11 mouse cellular contexts compared by ENCODE assay signal in the genomic region with DNA sequence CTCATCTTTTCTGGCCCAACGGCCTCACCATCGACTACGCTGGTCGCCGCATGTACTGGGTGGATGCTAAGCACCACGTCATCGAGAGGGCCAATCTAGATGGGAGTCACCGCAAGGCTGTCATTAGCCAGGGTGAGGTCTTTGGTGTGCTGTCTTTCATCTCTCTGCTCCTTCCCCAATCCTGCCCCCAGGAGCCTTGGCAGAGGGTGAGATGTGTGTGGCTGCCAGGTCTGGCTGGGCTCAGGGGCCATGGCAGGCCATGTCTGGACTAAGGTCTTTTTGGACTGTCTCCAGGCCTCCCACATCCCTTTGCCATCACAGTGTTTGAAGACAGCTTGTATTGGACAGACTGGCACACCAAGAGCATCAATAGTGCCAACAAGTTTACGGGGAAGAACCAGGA. TPM values are rescaled to one million over a fixed set of nuclear protein-coding genes. Genes with fewer than 3 reads are reported as not detected.
A peak's percentile ranks its signal among the peaks of the same experiment; 100 is the strongest.
DNase-seq lines count a peak whose midpoint lies in the region; ATAC-seq and TF ChIP-seq lines count a peak whose summit lies in the region.
"Had no signal": no experiment of that assay in that cellular context is flagged by ENCODE, and none has a peak within 500 bp of the region (broad histone marks: within the 10 kb centered on the region; RNA-seq: fewer than 3 reads in every experiment).

No protein-coding gene starts in this region.

- 0 out of 2 replicates have a peak, but pooled peaks have one; percentile 13 for ATAC-seq in intestine, embryonic 15.5 days
- ATAC-seq in intestine, postnatal 0 days, result no peak
- ATAC-seq in hindbrain, embryonic 15.5 days (ENCODE audit: low FRiP score, low read depth), result peak; percentile 57
- no peak for ATAC-seq in megakaryocyte, adult 5-6 weeks (ENCODE audit: poor library complexity, severe bottlenecking)
- ATAC-seq in stomach, postnatal 0 days (ENCODE audit: low FRiP score, low TSS enrichment), result no peak

- no peak overlapping the region for H3K9ac ChIP-seq in intestine, embryonic 15.5 days
- H3K9ac ChIP-seq in intestine, postnatal 0 days (ENCODE audit: low read depth, low read length), result no peak overlapping the region
- no peak overlapping the region for H3K9ac ChIP-seq in hindbrain, embryonic 15.5 days
- no peak overlapping the region for H3K9ac ChIP-seq in stomach, postnatal 0 days (ENCODE audit: low read length)
- H3K9ac ChIP-seq: heart, embryonic 13.5 days had no signal

- peaks cover 6% of the 10 kb centered on the region; the same call in 1 of the 2 replicates for H3K4me1 ChIP-seq in intestine, embryonic 15.5 days (replicated peaks)
- no peaks in the 10 kb centered on the region for H3K4me1 ChIP-seq in intestine, postnatal 0 days (replicated peaks; ENCODE audit: control insufficient read depth, insufficient read depth, low read length)
- H3K4me1 ChIP-seq in hindbrain, embryonic 15.5 days (replicated peaks), result peaks cover 4% of the 10 kb centered on the region; the same call in 1 of the 2 replicates
- no peaks in the 10 kb centered on the region for H3K4me1 ChIP-seq in stomach, postnatal 0 days (replicated peaks; ENCODE audit: control insufficient read depth, insufficient read depth)

- no peaks in the 10 kb centered on the region for H3K27me3 ChIP-seq in intestine, embryonic 15.5 days (replicated peaks)
- no peaks in the 10 kb centered on the region for H3K27me3 ChIP-seq in intestine, postnatal 0 days (replicated peaks; ENCODE audit: control insufficient read depth, insufficient read depth, low read length)
- H3K27me3 ChIP-seq in hindbrain, embryonic 15.5 days, result no peaks in the 10 kb centered on the region
- H3K27me3 ChIP-seq in stomach, postnatal 0 days (ENCODE audit: control insufficient read depth, insufficient read depth, low read length), result no peaks in the 10 kb centered on the region
- H3K27me3 ChIP-seq: CH12.LX; heart, embryonic 13.5 days had no signal

- peak; percentile 68 for DNase-seq in brain, adult 2 months (ENCODE audit: low read depth, low spot score)
- DNase-seq in cerebellum, adult 11-12 months, result peak; percentile 79
- no peak for DNase-seq in stomach, postnatal 0 days (ENCODE audit: low spot score)
- DNase-seq: lung, adult 2 months had no signal

- H3K4me3 ChIP-seq in intestine, embryonic 15.5 days (replicated peaks), result no peak overlapping the region
- H3K4me3 ChIP-seq in intestine, postnatal 0 days (ENCODE audit: low read depth, low read length), result no peak overlapping the region
- H3K4me3 ChIP-seq in hindbrain, embryonic 15.5 days, result no peak overlapping the region
- H3K4me3 ChIP-seq in stomach, postnatal 0 days (ENCODE audit: low read depth, low read length), result no peak overlapping the region
- H3K4me3 ChIP-seq: erythroblast, embryonic 14.5 days; heart, embryonic 13.5 days had no signal

- no peak for TF ChIP-seq CTCF in intestine, postnatal 0 days (IDR thresholded peaks at IDR 0.05; ENCODE audit: low read depth)
- TF ChIP-seq CTCF in stomach, postnatal 0 days (IDR thresholded peaks at IDR 0.05; ENCODE audit: low read depth), result no peak

- no peak overlapping the region for H3K27ac ChIP-seq in intestine, embryonic 15.5 days
- H3K27ac ChIP-seq in intestine, postnatal 0 days (ENCODE audit: low read depth, low read length), result no peak overlapping the region
- H3K27ac ChIP-seq in hindbrain, embryonic 15.5 days (replicated peaks), result 0 out of 2 replicates have a peak overlapping the region, but pooled peaks have one; percentile 11
- H3K27ac ChIP-seq in stomach, postnatal 0 days (replicated peaks), result no peak overlapping the region
- H3K27ac ChIP-seq: heart, embryonic 13.5 days had no signal

- no peak for TF ChIP-seq EP300 in stomach, postnatal 0 days (optimal IDR thresholded peaks at IDR 0.05)

- no peaks in the 10 kb centered on the region for H3K9me3 ChIP-seq in intestine, embryonic 15.5 days
- H3K9me3 ChIP-seq in intestine, postnatal 0 days (ENCODE audit: control insufficient read depth), result no peaks in the 10 kb centered on the region
- H3K9me3 ChIP-seq in hindbrain, embryonic 15.5 days, result no peaks in the 10 kb centered on the region
- H3K9me3 ChIP-seq in stomach, postnatal 0 days (ENCODE audit: control insufficient read depth, low read length), result no peaks in the 10 kb centered on the region
- H3K9me3 ChIP-seq: heart, embryonic 13.5 days had no signal

- no peak overlapping the region for H3K4me2 ChIP-seq in intestine, embryonic 15.5 days (replicated peaks)
- no peak overlapping the region for H3K4me2 ChIP-seq in intestine, postnatal 0 days (replicated peaks; ENCODE audit: low read depth)
- no peak overlapping the region for H3K4me2 ChIP-seq in hindbrain, embryonic 15.5 days
- no peak overlapping the region for H3K4me2 ChIP-seq in stomach, postnatal 0 days (replicated peaks; ENCODE audit: low read depth)
- H3K4me2 ChIP-seq: heart, embryonic 13.5 days had no signal

- peaks cover 37% of the 10 kb centered on the region for H3K36me3 ChIP-seq in intestine, embryonic 15.5 days
- peaks cover 77% of the 10 kb centered on the region for H3K36me3 ChIP-seq in intestine, postnatal 0 days (ENCODE audit: control insufficient read depth, insufficient read depth)
- H3K36me3 ChIP-seq in hindbrain, embryonic 15.5 days, result no peaks in the 10 kb centered on the region
- H3K36me3 ChIP-seq in stomach, postnatal 0 days (ENCODE audit: control insufficient read depth, insufficient read depth, low read length), result peaks cover 9% of the 10 kb centered on the region

- 93% methylated on average over 9 of the region's 9 CpGs for WGBS in intestine, embryonic 15.5 days
- WGBS in intestine, postnatal 0 days, result 97% methylated on average over 9 of the region's 9 CpGs
- WGBS in hindbrain, embryonic 15.5 days, result 81% methylated on average over 9 of the region's 9 CpGs
- 91% methylated on average over 9 of the region's 9 CpGs for WGBS in stomach, postnatal 0 days

RNA-seq across cellular contexts. Expression of a gene that starts 23.1 kb away (rescaled TPM):
- polyA plus RNA-seq in intestine, embryonic 15.5 days (2015; fragmentation: Nextera tagmentation; extraction: Ambion mirVana), result 8.7 and 9.2 TPM in 2 replicates
- 4.9 and 5.4 TPM in 2 replicates for polyA plus RNA-seq in intestine, postnatal 0 days (2015; fragmentation: Nextera tagmentation; extraction: Ambion mirVana)
- 5.2 and 5.4 TPM in 2 replicates for polyA plus RNA-seq in hindbrain, embryonic 15.5 days (2015; fragmentation: Nextera tagmentation; extraction: Ambion mirVana)
- total RNA-seq in megakaryocyte, adult 5-6 weeks (2015), result 1.0 and 1.1 TPM in 2 replicates
- total RNA-seq in megakaryocyte, adult 5-6 weeks (2017), result 1.9 and 2.7 TPM in 2 replicates
- polyA plus RNA-seq in stomach, postnatal 0 days (2015; fragmentation: Nextera tagmentation; extraction: Ambion mirVana), result 3.0 and 3.4 TPM in 2 replicates
- polyA plus RNA-seq: erythroblast, embryonic 14.5 days had no signal

RNA-seq across cellular contexts. Expression of a gene that starts 35.9 kb away (rescaled TPM):
- polyA plus RNA-seq in intestine, embryonic 15.5 days (2015; fragmentation: Nextera tagmentation; extraction: Ambion mirVana), result 36.3 and 38.6 TPM in 2 replicates
- 13.5 and 15.6 TPM in 2 replicates for polyA plus RNA-seq in intestine, postnatal 0 days (2015; fragmentation: Nextera tagmentation; extraction: Ambion mirVana)
- polyA plus RNA-seq in hindbrain, embryonic 15.5 days (2015; fragmentation: Nextera tagmentation; extraction: Ambion mirVana), result 157 and 161 TPM in 2 replicates
- total RNA-seq in megakaryocyte, adult 5-6 weeks (2015), result 2.0 and 4.2 TPM in 2 replicates
- 1.7 and 3.2 TPM in 2 replicates for total RNA-seq in megakaryocyte, adult 5-6 weeks (2017)
- polyA plus RNA-seq in stomach, postnatal 0 days (2015; fragmentation: Nextera tagmentation; extraction: Ambion mirVana), result 19.1 and 20.3 TPM in 2 replicates

RNA-seq across cellular contexts. Expression of a gene that starts 46.2 kb away (rescaled TPM):
- polyA plus RNA-seq in intestine, embryonic 15.5 days (2015; fragmentation: Nextera tagmentation; extraction: Ambion mirVana), result 68.7 and 81.2 TPM in 2 replicates
- 17.0 and 19.3 TPM in 2 replicates for polyA plus RNA-seq in intestine, postnatal 0 days (2015; fragmentation: Nextera tagmentation; extraction: Ambion mirVana)
- 92.1 and 117 TPM in 2 replicates for polyA plus RNA-seq in hindbrain, embryonic 15.5 days (2015; fragmentation: Nextera tagmentation; extraction: Ambion mirVana)
- total RNA-seq in megakaryocyte, adult 5-6 weeks (2015), result 80.5 and 83.5 TPM in 2 replicates
- 94.2 and 101 TPM in 2 replicates for total RNA-seq in megakaryocyte, adult 5-6 weeks (2017)
- polyA plus RNA-seq in stomach, postnatal 0 days (2015; fragmentation: Nextera tagmentation; extraction: Ambion mirVana), result 19.4 and 30.8 TPM in 2 replicates

Comparison
In these comparisons a context has a peak if more than half of its experiments do, and no peak if none do; other contexts are left out.
1. ATAC-seq: peak in intestine, embryonic 15.5 days (single experiment) and hindbrain, embryonic 15.5 days (single experiment); none in intestine, postnatal 0 days (single experiment), megakaryocyte, adult 5-6 weeks (single experiment) and stomach, postnatal 0 days (single experiment).